Mouse (Mus musculus) right cerebral cortex, adult 18-20 months (tissue): Measurements from ENCODE around the gene Uchl4.
"Not testable (repeated sequence)": the region's sequence is repeated elsewhere in the genome, so short reads cannot be mapped to it uniquely, and the experiment has no call there.

ENCODE experiments used
- DNase-seq: peaks from one replicate; pipeline ENCODE4 v3.0.0; 2022; ENCODE audit warnings: mixed read lengths

The Uchl4 gene

GRCm38 (mm10) chr9:64234768-64235435 is at the start of gene Uchl4:
TSS of gene Uchl4 (plus strand) at chr9:64235201.
- DNase-seq = no peak

- no peak for DNase-seq
Observed at GRCm38 (mm10) chr9:64193879-64194278, 41.1 kb upstream of the Uchl4 start.

- DNase-seq = peak; percentile 80
Observed at GRCm38 (mm10) chr9:64195554-64195953, 39.4 kb upstream of the Uchl4 start.

DNA sequence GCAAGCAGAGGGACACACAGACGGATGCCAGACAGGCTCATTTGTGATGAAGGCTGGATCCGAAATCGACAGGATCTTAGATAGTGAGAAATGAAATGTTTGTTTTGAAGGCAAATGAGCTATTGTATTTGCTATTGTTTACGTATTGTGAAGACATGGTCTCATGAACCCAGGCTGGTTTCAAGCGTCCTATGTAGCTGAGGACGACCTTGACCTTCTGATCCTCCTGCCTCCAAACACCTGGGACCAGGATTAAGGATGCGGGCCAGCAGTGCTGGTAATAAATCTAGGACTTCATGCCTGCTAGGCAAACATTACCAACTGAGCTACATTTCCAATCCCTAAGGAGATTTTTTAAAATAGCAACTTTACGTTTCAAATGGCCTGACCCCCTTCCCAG is 37.5 kb upstream of the Uchl4 start:
- DNase-seq = no peak

- no peak for DNase-seq
Observed at GRCm38 (mm10) chr9:64198068-64198762, 36.8 kb upstream of the Uchl4 start.

GRCm38 (mm10) chr9:64198763-64199418 is 36.1 kb upstream of the Uchl4 start:
- not testable (repeated sequence) for DNase-seq

GRCm38 (mm10) chr9:64199897-64200296 is 35.1 kb upstream of the Uchl4 start:
- DNase-seq = no peak

DNA sequence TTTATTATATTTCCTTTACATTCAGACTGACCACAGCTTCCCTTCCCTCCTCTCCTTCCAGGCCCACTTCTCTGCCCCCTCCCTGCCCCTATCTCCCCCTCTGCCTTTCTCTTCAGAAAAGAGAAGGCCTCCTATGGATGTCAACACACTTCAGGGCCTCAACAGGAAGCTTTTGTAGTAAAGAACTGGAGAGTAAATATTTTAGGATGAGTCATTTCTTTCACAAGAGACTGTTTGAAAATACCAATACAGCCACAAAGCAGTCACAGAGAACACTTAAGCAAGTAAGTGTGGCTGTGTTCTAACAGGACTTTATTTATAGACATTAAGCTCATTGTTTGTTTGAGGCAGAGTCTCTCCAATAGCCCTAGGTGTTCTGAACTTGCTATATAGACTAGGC is 32.7 kb upstream of the Uchl4 start:
- no peak for DNase-seq

DNA sequence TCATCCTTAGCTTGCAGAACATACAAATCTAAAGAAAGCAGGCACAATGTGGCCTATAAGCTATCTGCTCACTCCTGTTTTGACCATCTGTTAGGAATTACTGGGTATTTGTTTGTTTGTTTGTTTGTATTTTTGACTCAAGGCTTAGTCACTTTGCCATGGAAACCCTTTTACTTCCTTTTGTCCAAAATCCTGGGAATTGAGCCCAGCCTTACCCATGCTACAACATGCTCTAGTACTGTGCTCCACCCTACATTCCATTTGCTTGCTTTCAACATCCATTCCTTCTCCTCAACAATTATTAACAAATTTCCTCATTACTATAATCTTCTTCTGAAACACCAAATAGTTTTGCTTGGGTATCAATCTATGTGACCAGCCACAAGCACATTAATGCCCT is 32.1 kb upstream of the Uchl4 start:
- no peak for DNase-seq

DNA sequence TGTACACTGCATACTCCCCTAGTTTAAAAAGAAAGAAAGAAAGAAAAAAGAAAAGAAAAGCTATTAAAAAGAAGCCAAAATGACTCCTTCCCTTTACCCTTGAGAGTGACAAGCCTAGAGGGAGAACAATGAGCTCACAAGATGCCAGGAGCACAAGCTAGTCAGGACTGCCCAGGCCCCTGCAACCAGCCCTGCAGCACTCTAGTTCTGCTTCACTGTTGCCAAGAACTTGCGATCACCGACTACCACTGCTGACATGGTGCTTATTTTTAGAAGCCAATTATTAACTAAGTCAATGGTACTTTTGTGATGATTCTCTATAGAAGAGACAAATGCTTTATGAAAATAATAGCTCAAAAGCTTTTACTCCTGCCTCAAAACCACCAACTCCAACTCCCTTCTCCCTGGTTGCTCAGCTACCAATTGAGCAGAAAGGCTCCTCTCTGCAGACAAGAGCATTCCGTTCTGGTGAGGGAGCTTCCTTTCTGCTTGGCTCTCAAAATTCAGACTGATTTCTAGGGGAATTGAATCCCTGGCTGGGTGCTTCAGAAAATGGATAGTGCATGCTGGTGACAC is 27.4 kb upstream of the Uchl4 start:
- DNase-seq = peak; percentile 28

DNA sequence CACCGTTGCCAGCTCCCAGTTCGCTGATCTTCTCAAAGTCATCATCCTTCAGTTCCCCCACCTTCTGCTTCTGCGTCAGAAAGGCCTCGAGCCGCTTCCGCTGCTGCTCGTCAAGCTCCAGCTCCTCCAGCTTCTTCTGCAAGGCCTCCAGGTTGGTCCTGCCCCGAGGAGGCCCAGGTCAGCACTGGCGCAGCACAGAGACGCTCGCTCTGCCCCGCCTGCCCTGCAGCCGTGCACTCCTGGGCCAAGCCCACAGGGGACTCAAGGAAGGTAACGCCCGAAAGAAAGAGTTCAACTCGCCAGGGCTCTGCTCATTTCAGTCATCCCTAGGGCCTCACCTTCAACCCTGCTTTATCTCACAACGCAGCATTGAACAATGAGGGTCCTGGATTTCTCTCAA is 20.5 kb upstream of the Uchl4 start:
- no peak for DNase-seq

DNA sequence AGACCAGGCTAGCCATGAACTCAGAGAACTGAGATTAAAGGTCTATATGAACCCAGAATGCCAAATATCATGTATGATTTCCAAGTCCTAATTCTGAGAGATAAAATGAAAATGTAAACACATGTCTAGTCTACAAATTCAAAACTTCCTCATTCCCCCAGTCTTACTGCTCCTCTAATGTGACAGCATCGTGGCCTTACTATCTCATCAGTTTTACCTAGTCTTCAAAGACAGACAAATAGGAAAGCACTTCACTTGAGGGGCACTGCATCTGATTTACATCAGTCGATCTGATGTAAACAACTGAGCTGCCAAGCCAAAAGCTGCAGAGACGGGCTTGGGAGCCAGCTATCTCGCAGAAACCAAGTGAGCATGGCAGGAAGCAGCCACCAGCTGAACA is 18.9 kb upstream of the Uchl4 start:
- no peak for DNase-seq

GRCm38 (mm10) chr9:64216641-64217040 is 18.4 kb upstream of the Uchl4 start:
- no peak for DNase-seq

- DNase-seq = no peak
Observed at GRCm38 (mm10) chr9:64217887-64218286, 17.1 kb upstream of the Uchl4 start.

DNA sequence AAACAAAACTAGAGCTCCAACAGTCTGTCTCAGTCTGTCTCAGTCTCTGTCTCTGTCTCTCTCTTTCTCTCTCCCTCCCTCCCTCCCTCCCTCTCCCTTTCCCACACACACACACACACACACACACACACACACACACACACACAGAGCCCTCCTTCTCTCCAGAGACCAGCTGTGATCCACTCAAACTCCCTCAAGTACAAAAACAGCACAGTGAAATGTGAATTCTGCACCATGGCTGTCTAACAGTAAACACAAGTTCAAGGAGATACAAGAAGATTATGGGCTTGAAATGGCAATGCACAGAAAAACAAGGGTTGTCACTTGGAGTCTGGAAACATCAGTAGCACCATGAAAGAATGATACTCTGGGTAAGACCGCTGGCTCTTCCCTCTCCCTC is 15.7 kb upstream of the Uchl4 start:
- no peak for DNase-seq

DNA sequence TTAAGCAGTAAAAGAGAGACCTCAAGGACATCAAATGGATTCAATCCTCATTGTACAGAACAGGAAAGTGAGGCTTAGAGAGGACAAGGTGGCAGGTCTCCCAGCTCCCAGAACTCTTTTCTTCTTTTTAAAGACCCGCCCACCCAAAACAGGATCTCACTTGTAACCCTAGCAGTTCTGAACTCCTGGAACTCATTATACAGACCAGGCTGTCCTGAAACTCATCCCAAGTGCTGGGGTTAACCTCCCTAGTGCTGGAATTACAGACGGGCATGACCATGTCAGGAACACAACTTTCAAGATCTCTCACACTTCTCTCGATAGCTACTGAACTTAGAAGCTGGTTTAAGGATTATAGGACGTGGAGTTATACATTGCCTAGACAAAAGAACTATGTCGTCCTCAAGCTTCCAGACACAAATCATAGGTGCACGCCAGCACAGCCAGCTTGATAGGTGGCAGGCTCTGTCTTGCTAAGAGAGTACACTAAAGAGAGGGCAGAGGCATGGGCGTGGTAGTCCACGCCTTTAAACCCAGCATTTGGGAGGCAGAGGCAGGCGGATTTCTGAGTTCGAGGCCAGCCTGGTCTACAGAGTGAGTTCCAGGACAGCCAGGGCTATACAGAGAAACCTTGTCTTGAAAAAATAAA is 15.1 kb upstream of the Uchl4 start:
- DNase-seq = no peak

DNA sequence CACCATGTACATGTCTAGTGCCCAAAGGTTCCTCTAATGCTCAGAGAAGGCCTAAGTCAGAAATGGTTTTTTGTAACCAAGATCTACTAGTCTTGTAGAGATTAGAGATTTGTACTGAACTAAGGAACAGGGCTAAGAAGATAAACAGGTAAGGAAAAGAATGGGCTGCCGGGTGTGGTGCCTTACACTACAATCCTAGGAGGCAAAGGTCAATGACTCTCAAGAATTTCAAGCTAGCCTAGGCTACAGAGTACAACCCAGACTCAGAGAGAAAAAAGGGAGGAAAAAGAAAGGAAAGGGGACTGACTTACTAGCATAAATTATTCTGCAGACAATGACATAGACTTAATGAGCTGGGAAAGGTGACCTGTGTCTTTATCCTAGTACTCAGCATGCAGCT is 14.4 kb upstream of the Uchl4 start:
- DNase-seq = no peak

GRCm38 (mm10) chr9:64221480-64221879 is 13.5 kb upstream of the Uchl4 start:
- peak; percentile 55 for DNase-seq

- no peak for DNase-seq
Observed at GRCm38 (mm10) chr9:64222098-64222497, 12.9 kb upstream of the Uchl4 start.

- no peak for DNase-seq
Observed at GRCm38 (mm10) chr9:64225805-64226204, 9.2 kb upstream of the Uchl4 start.

- no peak for DNase-seq
Observed at GRCm38 (mm10) chr9:64227736-64228135, 7.3 kb upstream of the Uchl4 start.

DNA sequence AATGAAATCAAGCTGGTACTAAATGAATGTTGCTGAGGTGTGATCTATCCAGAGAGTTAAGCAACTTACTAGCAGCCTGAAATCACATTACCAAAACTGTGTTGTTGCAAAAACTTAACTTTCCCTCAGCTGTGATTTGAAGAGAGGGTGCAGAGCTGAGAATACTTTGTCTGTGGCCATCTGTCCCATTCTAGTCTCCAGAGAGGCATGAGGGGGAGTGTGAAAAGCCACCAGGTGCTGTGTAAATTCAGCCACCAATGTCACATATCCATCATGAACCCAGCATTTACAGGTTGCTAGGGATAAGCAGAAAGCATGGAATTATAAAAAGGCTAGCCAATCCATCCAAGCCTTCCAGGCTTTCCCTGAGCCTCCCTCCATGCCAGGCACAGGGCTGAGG is 6.0 kb upstream of the Uchl4 start:
- DNase-seq = peak; percentile 55

GRCm38 (mm10) chr9:64231171-64231570 is 3.8 kb upstream of the Uchl4 start:
- peak; percentile 42 for DNase-seq
